Mouse (Mus musculus) stomach, embryonic 14.5 days (tissue): ENCODE measurements around the gene Trp53bp1. TPM values are rescaled to one million over a fixed set of nuclear protein-coding genes. Genes with fewer than 3 reads are reported as not detected.

ENCODE experiments used
- polyA plus RNA-seq: library from polyadenylated mRNA; unstranded; fragments of >200 nt; fragmentation: Nextera tagmentation; extraction: Ambion mirVana; gene quantifications from 2 replicates; pipeline ENCODE4 v1.2.1, GENCODE M21; 2014

Trp53bp1 gene
- polyA plus RNA-seq, 1 experiment from 2014 or later, result 86.0 TPM

Other genes with a start within 250 kb of the Trp53bp1 start
- gene Epb42, start 234.3 kb downstream of the Trp53bp1 start, polyA plus RNA-seq, result 1.0 and 1.3 TPM in 2 replicates
- gene Tgm5, start 185.6 kb downstream of the Trp53bp1 start, polyA plus RNA-seq, result 0.09 and 0.13 TPM in 2 replicates
- gene Tgm7, start 161.6 kb downstream of the Trp53bp1 start, polyA plus RNA-seq, result 0.20 TPM in 1 of 2 replicates, not detected in the other
- gene Adal, start 131.0 kb downstream of the Trp53bp1 start, polyA plus RNA-seq, result 21.8 and 22.7 TPM in 2 replicates
- 20.1 and 23.9 TPM in 2 replicates for gene Lcmt2, start 130.8 kb downstream of the Trp53bp1 start, polyA plus RNA-seq
- 53.5 and 58.6 TPM in 2 replicates for gene Tubgcp4, start 100.8 kb downstream of the Trp53bp1 start, polyA plus RNA-seq
- 12.2 and 12.9 TPM in 2 replicates for gene Zscan29, start 100.3 kb downstream of the Trp53bp1 start, polyA plus RNA-seq
- 10.4 and 16.1 TPM in 2 replicates for gene Map1a, start 18.2 kb upstream of the Trp53bp1 start, polyA plus RNA-seq
- gene Ppip5k1, start 84.0 kb upstream of the Trp53bp1 start, polyA plus RNA-seq, result 15.4 and 18.0 TPM in 2 replicates
- gene Ckmt1, start 86.3 kb upstream of the Trp53bp1 start, polyA plus RNA-seq, result 43.6 and 53.7 TPM in 2 replicates
- gene Strc, start 115.8 kb upstream of the Trp53bp1 start, polyA plus RNA-seq, result not detected in 2 replicates
- gene Pdia3, start 142.4 kb upstream of the Trp53bp1 start, polyA plus RNA-seq, result 484 and 546 TPM in 2 replicates
- gene Catsper2, start 142.4 kb upstream of the Trp53bp1 start, polyA plus RNA-seq, result 2.2 and 3.0 TPM in 2 replicates
- gene Ell3, start 172.9 kb upstream of the Trp53bp1 start, polyA plus RNA-seq, result 13.7 and 14.1 TPM in 2 replicates
- gene Serf2, start 177.8 kb upstream of the Trp53bp1 start, polyA plus RNA-seq, result 552 and 574 TPM in 2 replicates
- gene Hypk, start 181.9 kb upstream of the Trp53bp1 start, polyA plus RNA-seq, result 89.7 and 90.8 TPM in 2 replicates
- 0.21 and 0.69 TPM in 2 replicates for gene Serinc4, start 185.4 kb upstream of the Trp53bp1 start, polyA plus RNA-seq
- 52.8 and 53.8 TPM in 2 replicates for gene Mfap1b, start 202.7 kb upstream of the Trp53bp1 start, polyA plus RNA-seq
- 25.1 and 27.5 TPM in 2 replicates for gene Mfap1a, start 235.3 kb upstream of the Trp53bp1 start, polyA plus RNA-seq
- 8.6 and 9.3 TPM in 2 replicates for gene Wdr76, start 235.3 kb upstream of the Trp53bp1 start, polyA plus RNA-seq